Mouse (Mus musculus) lung, embryonic 14.5 days (tissue): ENCODE measurements at regions not wholly inside any gene's neighbourhood (a gene's known extent, or its start where the extent isn't known, plus 50 kb on each side); places are given as distances from the start of the nearest gene placed in this dataset.

Source experiments
- ATAC-seq: fragments of 200-750 bp; cut with Nextera tagmentation; 2 replicates; pipeline ENCODE4 v1.8.0; 2017; ENCODE audit warnings: mild to moderate bottlenecking, moderate TSS enrichment, moderate library complexity; ENCODE audit not compliant: insufficient read depth
- DNase-seq: peaks from one replicate; pipeline ENCODE4 v3.0.0-alpha.2; 2015
- H3K27ac ChIP-seq: fragments of 300-500 bp; sonication (generic); 2 replicates; pipeline ENCODE4 v1.5.1; 2014; ENCODE audit warnings: low read depth, mild to moderate bottlenecking, moderate library complexity
- H3K27me3 ChIP-seq: fragments of 300-500 bp; sonication (generic); 2 replicates; pipeline ENCODE4 v1.6.1; 2014; ENCODE audit warnings: low read length, control low read depth; ENCODE audit not compliant: insufficient read depth
- H3K36me3 ChIP-seq: fragments of 300-500 bp; sonication (generic); 2 replicates; pipeline ENCODE4 v1.6.1; 2014; ENCODE audit warnings: control low read depth; ENCODE audit not compliant: insufficient read depth
- H3K4me1 ChIP-seq: fragments of 300-500 bp; sonication (generic); 2 replicates; pipeline ENCODE4 v1.6.1; 2014; ENCODE audit warnings: antibody characterized with exemption, control low read depth; ENCODE audit not compliant: insufficient read depth
- H3K4me2 ChIP-seq: fragments of 300-500 bp; sonication (generic); 2 replicates; pipeline ENCODE4 v1.6.1; 2014; ENCODE audit warnings: mild to moderate bottlenecking
- H3K4me3 ChIP-seq: fragments of 300-500 bp; sonication (generic); 2 replicates; pipeline ENCODE4 v1.5.1; 2014; ENCODE audit warnings: low read depth, low read length
- H3K9ac ChIP-seq: fragments of 300-500 bp; sonication (generic); 2 replicates; pipeline ENCODE4 v1.6.1; 2014
- H3K9me3 ChIP-seq: fragments of 300-500 bp; sonication (generic); 2 replicates; pipeline ENCODE4 v1.6.1; 2016; ENCODE audit warnings: low read depth, low read length, control low read depth
- CTCF ChIP-seq: IDR thresholded peaks from 2 replicates; pipeline ENCODE4 v1.5.1; 2016; ENCODE audit warnings: antibody characterized with exemption, low read depth
- WGBS: fragments of 180-500 bp; shearing (Covaris S2); extraction: QIAGEN DNeasy Blood & Tissue Kit; methylation state at CpG from one replicate; pipeline ENCODE4 v1.1.7; 2014; 5-methylcytosine and 5-hydroxymethylcytosine counted together

GRCm38 (mm10) chr5:75388699-75389260 is 185.9 kb upstream of the Kit start:
- ATAC-seq (no peak), DNase-seq (peak; percentile 29)
- no peak for TF ChIP-seq CTCF
- Histone ChIP-seq H3K4me2 (no peak overlapping the region), H3K9ac (no peak overlapping the region), H3K9me3 (no peaks in the 10 kb centered on the region), H3K4me1 (no peaks in the 10 kb centered on the region), H3K36me3 (no peaks in the 10 kb centered on the region), H3K27ac (no peak overlapping the region), H3K27me3 (no peaks in the 10 kb centered on the region), H3K4me3 (no peak overlapping the region)
- WGBS = 57% methylated on average over 7 of the region's 7 CpGs

DNA sequence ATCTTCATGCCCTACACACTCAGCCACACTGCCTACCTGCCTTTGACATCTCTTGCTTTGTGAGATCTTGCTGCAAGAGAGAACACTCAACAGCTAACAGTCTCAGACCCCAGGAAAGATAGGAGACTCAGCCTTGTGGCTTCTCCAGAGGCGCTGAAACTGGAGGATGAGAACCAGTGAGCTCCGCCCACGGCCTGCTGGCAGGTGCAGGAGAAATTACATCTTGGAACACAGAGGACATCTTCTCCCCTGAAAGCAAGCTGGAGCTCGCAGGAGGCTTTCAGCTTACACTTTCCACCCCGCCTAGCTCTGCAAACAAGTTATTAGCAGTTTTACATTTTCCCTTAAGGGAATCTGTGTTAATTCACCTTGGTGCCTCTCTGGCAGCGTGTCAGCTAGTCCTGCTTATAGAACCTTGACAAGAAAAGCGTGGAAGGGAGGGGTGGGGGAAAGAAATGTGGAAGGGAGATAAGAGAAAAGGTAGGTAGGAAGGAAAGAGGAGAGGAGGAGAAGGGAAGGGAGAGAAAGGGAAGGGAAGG is 185.2 kb upstream of the Kit start:
- no peak for TF ChIP-seq CTCF
- Histone ChIP-seq H3K4me1 (no peaks in the 10 kb centered on the region), H3K27me3 (no peaks in the 10 kb centered on the region), H3K4me3 (no peak overlapping the region), H3K9me3 (no peaks in the 10 kb centered on the region), H3K36me3 (no peaks in the 10 kb centered on the region), H3K4me2 (no peak overlapping the region), H3K27ac (no peak overlapping the region), H3K9ac (no peak overlapping the region)
- ATAC-seq (no peak), DNase-seq (no peak)
- 56% methylated on average over 7 of the region's 7 CpGs for WGBS

GRCm38 (mm10) chr5:75398820-75399219 is 175.9 kb upstream of the Kit start:
- TF ChIP-seq CTCF = no peak
- Histone ChIP-seq H3K4me2 (no peak overlapping the region), H3K36me3 (no peaks in the 10 kb centered on the region), H3K9ac (no peak overlapping the region), H3K27ac (no peak overlapping the region), H3K27me3 (no peaks in the 10 kb centered on the region), H3K4me3 (no peak overlapping the region), H3K9me3 (no peaks in the 10 kb centered on the region), H3K4me1 (peaks cover 8% of the 10 kb centered on the region)
- ATAC-seq = no peak
- DNase-seq = no peak
- 75% methylated on average over 5 of the region's 5 CpGs for WGBS

GRCm38 (mm10) chr5:75401734-75402133 is 173.0 kb upstream of the Kit start:
- 68% methylated on average over 3 of the region's 3 CpGs for WGBS

DNA sequence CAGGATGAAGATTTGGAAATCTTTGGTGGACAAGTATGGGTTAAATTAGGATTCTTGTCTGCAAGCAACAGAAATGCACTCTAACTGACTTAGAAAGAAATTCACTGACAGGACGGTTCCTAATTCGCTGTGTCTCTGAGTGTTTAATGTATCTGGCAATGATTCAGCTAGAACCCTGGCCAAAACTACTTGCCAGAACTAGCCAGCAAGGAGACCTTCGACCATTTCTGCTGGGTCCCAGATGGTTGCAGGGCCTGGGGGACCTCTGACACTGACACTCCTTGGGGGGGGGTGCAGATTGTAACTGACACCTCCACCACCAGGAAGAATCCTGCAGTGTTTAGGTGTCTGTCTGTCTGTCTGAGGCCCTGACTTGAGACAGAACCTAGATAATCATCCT is 172.1 kb upstream of the Kit start:
- DNase-seq (peak; percentile 88), ATAC-seq (peak; percentile 67; the same call in 1 of the 2 replicates)
- Histone ChIP-seq H3K4me3 (no peak overlapping the region), H3K36me3 (no peaks in the 10 kb centered on the region), H3K9ac (no peak overlapping the region), H3K27ac (no peak overlapping the region), H3K4me2 (no peak overlapping the region), H3K4me1 (peaks cover 12% of the 10 kb centered on the region), H3K9me3 (no peaks in the 10 kb centered on the region), H3K27me3 (no peaks in the 10 kb centered on the region)
- no peak for TF ChIP-seq CTCF
- 22% methylated on average over 3 of the region's 3 CpGs for WGBS

More at GRCm38 (mm10) chr5:75401734-75402133, 173.0 kb upstream of the Kit start:
- H3K9me3 ChIP-seq = no peaks in the 10 kb centered on the region
- H3K27ac ChIP-seq = no peak overlapping the region
- H3K4me3 ChIP-seq = no peak overlapping the region
- ATAC-seq (no peak), DNase-seq (no peak)
- no peak overlapping the region for H3K4me2 ChIP-seq
- peaks cover 12% of the 10 kb centered on the region for H3K4me1 ChIP-seq
- H3K9ac ChIP-seq = no peak overlapping the region
- no peaks in the 10 kb centered on the region for H3K36me3 ChIP-seq
- TF ChIP-seq CTCF = no peak
- no peaks in the 10 kb centered on the region for H3K27me3 ChIP-seq

DNA sequence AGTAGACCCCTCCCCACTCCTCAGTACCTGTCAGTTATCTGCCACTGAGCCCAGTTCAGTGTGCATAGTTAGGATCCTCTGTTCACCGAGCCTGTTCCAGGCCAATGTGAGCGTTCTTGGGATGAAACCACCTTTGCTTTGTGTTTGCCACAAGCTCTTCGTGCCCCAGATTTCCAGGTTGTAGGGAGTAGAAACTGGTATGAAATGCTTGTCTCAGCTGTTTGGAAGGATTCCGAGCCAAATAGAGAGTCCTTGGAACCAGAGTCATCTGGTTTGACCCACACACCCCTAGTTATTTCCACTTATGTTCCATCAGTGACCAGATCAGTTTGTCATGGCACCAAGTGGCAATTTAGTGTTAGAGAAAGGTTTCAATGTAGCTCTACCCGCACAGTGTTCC is 171.2 kb upstream of the Kit start:
- Histone ChIP-seq H3K4me3 (no peak overlapping the region), H3K27ac (no peak overlapping the region), H3K9me3 (no peaks in the 10 kb centered on the region), H3K36me3 (no peaks in the 10 kb centered on the region), H3K4me2 (no peak overlapping the region), H3K4me1 (peaks cover 12% of the 10 kb centered on the region), H3K9ac (no peak overlapping the region), H3K27me3 (no peaks in the 10 kb centered on the region)
- DNase-seq = no peak
- TF ChIP-seq CTCF = no peak
- 76% methylated on average over 5 of the region's 5 CpGs for WGBS
- no peak for ATAC-seq

DNA sequence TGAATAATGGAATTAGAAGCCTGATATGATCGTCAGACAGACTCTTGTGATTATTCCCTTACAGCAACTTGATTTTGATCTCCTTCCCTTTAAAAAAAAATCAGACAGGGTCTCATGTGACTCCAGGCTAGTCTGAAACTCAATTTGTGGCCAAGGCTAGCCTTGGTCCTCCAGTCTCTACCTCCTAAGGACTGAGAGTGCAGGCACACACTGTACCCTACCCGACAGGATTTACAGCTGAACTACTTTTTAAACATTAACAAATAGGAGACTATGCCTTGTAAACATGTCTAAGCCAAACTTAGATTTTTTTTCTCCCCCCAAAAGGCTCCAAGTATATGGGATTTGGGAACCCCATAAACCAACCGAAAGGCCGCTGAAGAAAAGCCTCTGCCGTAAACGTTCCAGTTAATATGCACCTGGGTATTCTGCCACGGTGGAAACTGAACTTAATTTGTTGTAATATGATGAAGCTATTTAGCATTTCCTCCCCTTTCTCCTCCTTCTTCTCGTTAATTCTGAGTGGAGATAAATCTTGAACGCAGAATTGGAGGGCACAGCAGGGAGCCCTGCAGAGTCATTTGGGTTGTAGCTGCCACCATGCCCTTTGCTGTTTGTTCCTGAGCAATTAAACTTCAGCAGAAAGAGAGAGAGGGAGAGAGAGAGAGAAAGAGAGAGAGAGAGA is 170.0 kb upstream of the Kit start:
- TF ChIP-seq CTCF = no peak
- Histone ChIP-seq H3K27ac (no peak overlapping the region), H3K9me3 (no peaks in the 10 kb centered on the region), H3K4me3 (no peak overlapping the region), H3K27me3 (no peaks in the 10 kb centered on the region), H3K9ac (no peak overlapping the region), H3K4me2 (no peak overlapping the region), H3K36me3 (no peaks in the 10 kb centered on the region), H3K4me1 (peaks cover 12% of the 10 kb centered on the region)
- DNase-seq (no peak), ATAC-seq (no peak)
- 53% methylated on average over 9 of the region's 9 CpGs for WGBS
